Comparison of ENCODE assay signal across 10 mouse cellular contexts in the genomic region with DNA sequence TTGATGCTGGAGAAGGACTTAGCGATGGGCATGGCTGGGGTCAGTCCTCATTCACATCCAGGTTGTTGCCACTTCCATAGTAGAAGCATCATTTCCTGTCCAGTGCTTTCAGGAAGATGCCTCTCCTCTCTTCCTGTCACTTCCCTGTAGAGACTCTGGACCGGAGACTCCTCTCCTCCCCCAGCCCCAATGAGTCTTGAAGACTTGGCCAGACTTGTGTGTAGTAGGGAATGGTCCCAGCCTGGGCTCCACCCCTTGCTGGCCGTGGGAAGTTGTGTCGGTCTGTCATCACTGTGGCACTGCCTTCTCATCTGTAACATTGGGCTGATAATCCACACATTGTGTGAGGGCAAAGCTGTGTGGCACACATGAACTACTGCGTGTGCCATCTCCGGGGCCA. TPM values are rescaled to one million over a fixed set of nuclear protein-coding genes. Genes with fewer than 3 reads are reported as not detected.
DNase-seq lines count a peak whose midpoint lies in the region; ATAC-seq and TF ChIP-seq lines count a peak whose summit lies in the region.
"Had no signal": no experiment of that assay in that cellular context is flagged by ENCODE, and none has a peak within 500 bp of the region (broad histone marks: within the 10 kb centered on the region; RNA-seq: fewer than 3 reads in every experiment).

No protein-coding gene starts in this region.

- no peaks in the 10 kb centered on the region for H3K27me3 ChIP-seq in heart, embryonic 10.5 days (ENCODE audit: insufficient read depth, poor library complexity, severe bottlenecking)
- H3K27me3 ChIP-seq in spleen, adult 2 months (ENCODE audit: control insufficient read depth, insufficient read depth, low read length), result no peaks in the 10 kb centered on the region
- H3K27me3 ChIP-seq: neural tube, embryonic 12.5 days had no signal

- no peak for DNase-seq in heart, embryonic 10.5 days (ENCODE audit: low spot score)
- no peak for DNase-seq in heart, postnatal 36 days
- no peak for DNase-seq in spleen, adult 2 months (ENCODE audit: low read depth in 1 of 2, low spot score in 2 of 2)
- no peak for DNase-seq in spleen, postnatal 4 days (ENCODE audit: low spot score in 2 of 2)
- DNase-seq in kidney, postnatal 10 days, result peak; percentile 54
- no peak for DNase-seq in layer of hippocampus, adult 9-11 months
- no peak for DNase-seq in cerebellum, adult 11-12 months
- DNase-seq: thymus, adult 2 months had no signal

- TF ChIP-seq CTCF in spleen, adult 2 months (IDR thresholded peaks at IDR 0.05; ENCODE audit: extremely low read depth, insufficient read depth, insufficient read length, insufficient replicate concordance), result no peak

- intact Hi-C loops in heart, postnatal 36 days (cut with DNase I), result loop anchor here (2.0 kb wide), 2 partner anchors 37 to 75 kb away; no protein-coding TSS in a partner anchor

- H3K9me3 ChIP-seq in heart, embryonic 10.5 days, result no peaks in the 10 kb centered on the region
- H3K9me3 ChIP-seq: neural tube, embryonic 12.5 days had no signal

- WGBS in heart, embryonic 10.5 days, result 64% methylated on average over 6 of the region's 6 CpGs
- WGBS in spleen, adult 2 months, result 83% methylated on average over 6 of the region's 6 CpGs

- peaks cover 73% of the 10 kb centered on the region for H3K4me1 ChIP-seq in heart, embryonic 10.5 days
- H3K4me1 ChIP-seq in spleen, adult 2 months (ENCODE audit: control insufficient read depth, insufficient read depth, insufficient read length), result no peaks in the 10 kb centered on the region; the same call in 1 of the 2 replicates

- H3K4me3 ChIP-seq in heart, embryonic 10.5 days, result peak overlapping the region; percentile 0; the same call in 1 of the 2 replicates
- H3K4me3 ChIP-seq in spleen, adult 2 months (ENCODE audit: extremely low read depth, insufficient read depth, insufficient read length), result no peak overlapping the region
- H3K4me3 ChIP-seq: neural tube, embryonic 12.5 days had no signal

- no peak for TF ChIP-seq POLR2A in spleen, adult 2 months (IDR thresholded peaks at IDR 0.05; ENCODE audit: low read depth, low read length)

- peaks cover 53% of the 10 kb centered on the region for H3K36me3 ChIP-seq in heart, embryonic 10.5 days
- no peaks in the 10 kb centered on the region for H3K36me3 ChIP-seq in spleen, adult 2 months (ENCODE audit: control insufficient read depth, insufficient read depth, low read length)

- no peak for ATAC-seq in cerebellum, adult (ENCODE audit: insufficient number of reproducible peaks, low FRiP score, low TSS enrichment)

- peak overlapping the region; percentile 91 for H3K27ac ChIP-seq in heart, embryonic 10.5 days
- H3K27ac ChIP-seq in spleen, adult 2 months (ENCODE audit: insufficient read depth, low read length), result peak overlapping the region; percentile 10; the same call in 1 of the 2 replicates
- H3K27ac ChIP-seq: neural tube, embryonic 12.5 days had no signal

RNA-seq across cellular contexts. Expression of gene Dusp1, which starts 21.7 kb away (rescaled TPM):
- 28.8 and 31.5 TPM in 2 replicates for polyA plus RNA-seq in heart, embryonic 10.5 days (2016; fragmentation: Nextera tagmentation; extraction: Ambion mirVana)
- 100 to 1,000 TPM in 1 of 2 experiments, 10 to 100 TPM in 1; 49.6 to 105 TPM for total RNA-seq in heart, postnatal 36 days (2021)
- polyA plus RNA-seq in spleen, adult 2 months (2012; rRNA removed), result 44.3 and 55.8 TPM in 2 replicates

RNA-seq across cellular contexts. Expression of gene Ergic1, which starts 22.3 kb away (rescaled TPM):
- 130 and 150 TPM in 2 replicates for polyA plus RNA-seq in heart, embryonic 10.5 days (2016; fragmentation: Nextera tagmentation; extraction: Ambion mirVana)
- total RNA-seq in heart, postnatal 36 days (2021), result 10 to 100 TPM; 47.5 to 56.2 TPM
- polyA plus RNA-seq in spleen, adult 2 months (2012; rRNA removed), result 39.2 and 47.4 TPM in 2 replicates
